Mouse (Mus musculus): Measurements from ENCODE around the gene Drd4. TPM values are rescaled to one million over a fixed set of nuclear protein-coding genes. Genes with fewer than 3 reads are reported as not detected.

Drd4 gene
- polyA plus RNA-seq, 1 experiment from 2014 or later, result 0.20 TPM

DNA sequence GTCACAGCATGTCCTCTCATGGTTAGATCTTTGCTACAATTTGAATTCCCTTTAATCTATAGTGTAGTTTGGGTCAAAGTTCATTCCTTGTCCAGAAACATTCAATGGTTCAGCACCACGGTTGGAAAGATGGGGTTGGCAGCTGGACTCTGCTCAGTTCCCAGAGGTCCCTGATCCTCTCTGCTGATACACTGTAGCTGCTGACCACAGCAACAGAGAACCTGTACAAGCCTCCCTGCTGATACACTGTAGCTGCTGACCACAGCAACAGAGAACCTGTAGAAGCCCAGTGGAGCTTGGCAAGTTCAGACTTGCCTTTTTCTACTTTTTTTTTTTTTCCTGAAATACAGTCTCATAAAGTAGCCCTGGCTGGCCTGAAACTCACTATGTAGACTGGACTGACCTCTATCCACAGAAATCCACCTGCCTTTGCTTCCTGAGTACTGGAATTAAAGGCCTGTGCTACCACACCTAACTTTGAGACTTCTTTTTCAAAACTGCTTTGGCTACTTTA lies 25.9 kb downstream of the Drd4 start:
- peaks cover 86% of the 10 kb centered on the region for H3K36me3 ChIP-seq (ENCODE audit: control insufficient read depth, insufficient read depth, low read length)

DNA sequence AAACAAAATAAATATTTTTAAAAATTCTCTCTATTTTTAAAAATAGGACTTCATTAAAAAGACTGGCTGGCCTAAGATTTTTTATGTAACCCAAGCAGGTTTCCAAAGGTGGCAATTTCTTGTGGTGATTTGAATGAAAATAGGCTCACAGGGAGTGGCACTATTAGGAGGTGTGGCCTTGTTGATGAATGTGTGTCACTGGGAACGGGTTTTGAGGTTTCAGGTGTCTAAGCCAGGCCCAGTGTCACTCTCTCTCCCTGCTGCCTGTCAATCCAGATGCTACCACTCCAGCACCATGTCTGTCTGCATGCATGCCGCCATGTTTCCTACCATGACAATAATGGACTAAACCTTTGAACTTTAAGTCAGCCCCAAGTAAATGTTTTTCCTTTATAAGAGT lies 27.6 kb downstream of the Drd4 start:
- 66% methylated on average over 2 of the region's 2 CpGs for WGBS
- no peak for ATAC-seq (ENCODE audit: insufficient number of reproducible peaks, insufficient read depth, low FRiP score, low read depth)
- no peak overlapping the region for H3K4me3 ChIP-seq (ENCODE audit: low read depth, low read length)
- H3K9ac ChIP-seq (replicated peaks; ENCODE audit: low read depth, low read length), result no peak overlapping the region
- H3K4me2 ChIP-seq (replicated peaks; ENCODE audit: low read depth, low read length), result no peak overlapping the region
- H3K27me3 ChIP-seq (ENCODE audit: control insufficient read depth, insufficient read depth, low read length), result no peaks in the 10 kb centered on the region
- no peak overlapping the region for H3K27ac ChIP-seq (ENCODE audit: low read length)
- peaks cover 83% of the 10 kb centered on the region for H3K36me3 ChIP-seq (ENCODE audit: control insufficient read depth, insufficient read depth, low read length)
- H3K4me1 ChIP-seq (ENCODE audit: control insufficient read depth, insufficient read depth, low read length), result no peaks in the 10 kb centered on the region
- no peaks in the 10 kb centered on the region for H3K9me3 ChIP-seq (ENCODE audit: control insufficient read depth, low read depth, low read length)

More for the DNA sequence above, 25.9 kb downstream of the Drd4 start:
- Histone ChIP-seq H3K27ac (ENCODE audit: low read length) (no peak overlapping the region), H3K4me1 (ENCODE audit: control insufficient read depth, insufficient read depth, low read length) (no peaks in the 10 kb centered on the region), H3K9me3 (ENCODE audit: control insufficient read depth, low read depth, low read length) (no peaks in the 10 kb centered on the region), H3K4me3 (ENCODE audit: low read depth, low read length) (no peak overlapping the region), H3K9ac (replicated peaks; ENCODE audit: low read depth, low read length) (no peak overlapping the region), H3K27me3 (ENCODE audit: control insufficient read depth, insufficient read depth, low read length) (no peaks in the 10 kb centered on the region), H3K4me2 (replicated peaks; ENCODE audit: low read depth, low read length) (no peak overlapping the region)
- ATAC-seq (ENCODE audit: insufficient number of reproducible peaks, insufficient read depth, low FRiP score, low read depth), result no peak
- 77% methylated on average over 1 of the region's 1 CpGs for WGBS

DNA sequence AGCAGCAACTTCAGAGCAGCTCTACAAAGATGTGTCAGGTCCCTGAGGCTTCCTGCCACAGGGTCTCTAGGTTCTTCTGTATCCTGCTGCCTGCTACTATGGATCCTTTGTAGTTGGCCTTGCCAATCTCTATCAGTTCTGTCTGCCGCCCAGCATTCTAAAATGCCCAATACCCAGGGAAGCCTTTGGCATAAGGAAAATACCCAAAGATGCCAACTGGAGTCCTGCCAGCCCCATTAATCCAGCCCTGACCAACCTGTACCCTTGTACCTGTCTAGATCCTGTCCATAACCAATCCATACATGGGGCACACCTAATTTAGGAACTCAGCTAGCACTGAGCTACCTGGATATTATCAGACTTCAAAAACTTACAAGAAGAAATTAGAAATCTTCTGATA lies 32.9 kb downstream of the Drd4 start:
- Histone ChIP-seq H3K27ac (ENCODE audit: low read length) (no peak overlapping the region), H3K9ac (replicated peaks; ENCODE audit: low read depth, low read length) (no peak overlapping the region), H3K4me1 (ENCODE audit: control insufficient read depth, insufficient read depth, low read length) (peaks cover 14% of the 10 kb centered on the region), H3K4me2 (replicated peaks; ENCODE audit: low read depth, low read length) (no peak overlapping the region), H3K27me3 (ENCODE audit: control insufficient read depth, insufficient read depth, low read length) (no peaks in the 10 kb centered on the region), H3K4me3 (ENCODE audit: low read depth, low read length) (no peak overlapping the region), H3K9me3 (ENCODE audit: control insufficient read depth, low read depth, low read length) (no peaks in the 10 kb centered on the region), H3K36me3 (ENCODE audit: control insufficient read depth, insufficient read depth, low read length) (peaks cover 38% of the 10 kb centered on the region)
- ATAC-seq (ENCODE audit: insufficient number of reproducible peaks, insufficient read depth, low FRiP score, low read depth), result no peak
- WGBS, result 91% methylated on average over 1 of the region's 1 CpGs

GRCm38 (mm10) chr7:141326546-141327446 lies 35.0 kb downstream of the Drd4 start:
- 4% methylated on average over 29 of the region's 35 CpGs for WGBS

GRCm38 (mm10) chr7:141327469-141328372 lies 35.9 kb downstream of the Drd4 start, which contains the start of the genes Deaf1 and Tmem80:
Gene Deaf1, minus strand, starts transcription at chr7:141327690.
Gene Tmem80, plus strand, starts transcription at chr7:141327739.
- no peaks in the 10 kb centered on the region for H3K27me3 ChIP-seq (ENCODE audit: control insufficient read depth, insufficient read depth, low read length)
- H3K27ac ChIP-seq (ENCODE audit: low read length), result peak within 1 kb of the TSS; percentile 99
- peak within 1 kb of the TSS; percentile 65 for H3K4me3 ChIP-seq (ENCODE audit: low read depth, low read length)
- peak within 1 kb of the TSS; percentile 100 for H3K4me2 ChIP-seq (replicated peaks; ENCODE audit: low read depth, low read length)
- H3K4me1 ChIP-seq (ENCODE audit: control insufficient read depth, insufficient read depth, low read length), result peaks cover 14% of the 10 kb centered on the region
- ATAC-seq (ENCODE audit: insufficient number of reproducible peaks, insufficient read depth, low FRiP score, low read depth), result peak; percentile 95
- H3K36me3 ChIP-seq (ENCODE audit: control insufficient read depth, insufficient read depth, low read length), result peaks cover 15% of the 10 kb centered on the region
- peak within 1 kb of the TSS; percentile 87 for H3K9ac ChIP-seq (replicated peaks; ENCODE audit: low read depth, low read length)
- WGBS, result under 1% methylated on average over 105 of the region's 105 CpGs
- H3K9me3 ChIP-seq (ENCODE audit: control insufficient read depth, low read depth, low read length), result no peaks in the 10 kb centered on the region

More at GRCm38 (mm10) chr7:141326546-141327446, 35.0 kb downstream of the Drd4 start:
- Histone ChIP-seq H3K36me3 (ENCODE audit: control insufficient read depth, insufficient read depth, low read length) (peaks cover 22% of the 10 kb centered on the region), H3K9me3 (ENCODE audit: control insufficient read depth, low read depth, low read length) (no peaks in the 10 kb centered on the region), H3K27ac (ENCODE audit: low read length) (peak overlapping the region; percentile 99), H3K27me3 (ENCODE audit: control insufficient read depth, insufficient read depth, low read length) (no peaks in the 10 kb centered on the region), H3K4me2 (replicated peaks; ENCODE audit: low read depth, low read length) (peak overlapping the region; percentile 100), H3K4me3 (ENCODE audit: low read depth, low read length) (peak overlapping the region; percentile 65), H3K9ac (replicated peaks; ENCODE audit: low read depth, low read length) (peak overlapping the region; percentile 87), H3K4me1 (ENCODE audit: control insufficient read depth, insufficient read depth, low read length) (peaks cover 14% of the 10 kb centered on the region)
- peak; percentile 2; the same call in 1 of the 2 replicates for ATAC-seq (ENCODE audit: insufficient number of reproducible peaks, insufficient read depth, low FRiP score, low read depth)

- Histone ChIP-seq H3K4me2 (replicated peaks; ENCODE audit: low read depth, low read length) (peak overlapping the region; percentile 46), H3K9me3 (ENCODE audit: control insufficient read depth, low read depth, low read length) (no peaks in the 10 kb centered on the region), H3K27ac (ENCODE audit: low read length) (peak overlapping the region; percentile 99), H3K27me3 (ENCODE audit: control insufficient read depth, insufficient read depth, low read length) (no peaks in the 10 kb centered on the region), H3K9ac (replicated peaks; ENCODE audit: low read depth, low read length) (peak overlapping the region; percentile 87), H3K4me3 (ENCODE audit: low read depth, low read length) (peak overlapping the region; percentile 65), H3K36me3 (ENCODE audit: control insufficient read depth, insufficient read depth, low read length) (peaks cover 14% of the 10 kb centered on the region), H3K4me1 (ENCODE audit: control insufficient read depth, insufficient read depth, low read length) (peaks cover 14% of the 10 kb centered on the region)
- peak; percentile 7 for ATAC-seq (ENCODE audit: insufficient number of reproducible peaks, insufficient read depth, low FRiP score, low read depth)
- WGBS, result 13% methylated on average over 24 of the region's 24 CpGs
These were observed 36.7 kb downstream of the Drd4 start for GRCm38 (mm10) chr7:141328373-141328990.

GRCm38 (mm10) chr7:141330706-141331105 lies 38.9 kb downstream of the Drd4 start:
- peaks cover 14% of the 10 kb centered on the region; the same call in 1 of the 2 replicates for H3K36me3 ChIP-seq (ENCODE audit: control insufficient read depth, insufficient read depth, low read length)
- H3K4me3 ChIP-seq (ENCODE audit: low read depth, low read length), result no peak overlapping the region
- ATAC-seq (ENCODE audit: insufficient number of reproducible peaks, insufficient read depth, low FRiP score, low read depth), result no peak
- peaks cover 13% of the 10 kb centered on the region for H3K4me1 ChIP-seq (ENCODE audit: control insufficient read depth, insufficient read depth, low read length)
- no peak overlapping the region for H3K27ac ChIP-seq (ENCODE audit: low read length)
- no peaks in the 10 kb centered on the region for H3K27me3 ChIP-seq (ENCODE audit: control insufficient read depth, insufficient read depth, low read length)
- H3K9me3 ChIP-seq (ENCODE audit: control insufficient read depth, low read depth, low read length), result no peaks in the 10 kb centered on the region
- H3K4me2 ChIP-seq (replicated peaks; ENCODE audit: low read depth, low read length), result no peak overlapping the region
- H3K9ac ChIP-seq (replicated peaks; ENCODE audit: low read depth, low read length), result no peak overlapping the region

Data from stomach, embryonic 14.5 days (tissue).